Mouse (Mus musculus): Measurements from ENCODE around the gene Trappc3.

Gene Trappc3

GRCm38 (mm10) chr4:126313202-126313601, 51.1 kb downstream of the Trappc3 start:
- DNase-seq (ENCODE audit: low read depth, low spot score): no peak

DNA sequence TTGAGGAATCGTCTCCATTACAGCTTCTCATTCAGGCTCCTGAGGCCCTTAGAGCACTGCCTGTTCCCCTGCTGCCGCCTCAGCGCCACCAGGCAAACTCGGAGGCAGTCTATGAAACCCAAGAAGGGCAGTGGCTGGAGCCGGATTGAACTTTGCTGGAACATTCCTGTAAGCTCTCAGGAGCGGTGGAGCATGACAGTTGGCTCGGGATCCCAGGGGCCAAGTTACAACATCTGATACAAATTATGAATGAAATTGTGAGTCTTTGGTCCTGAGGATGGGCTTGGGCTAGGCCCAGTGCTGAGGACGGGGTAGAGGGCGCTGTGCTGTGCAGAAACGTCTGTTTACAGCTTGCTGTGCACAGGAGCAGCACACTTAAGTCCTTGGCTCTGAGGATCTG, 52.3 kb downstream of the Trappc3 start:
- no peak for DNase-seq (ENCODE audit: low read depth, low spot score)

- no peak for DNase-seq (ENCODE audit: low read depth, low spot score)
These were observed 53.8 kb downstream of the Trappc3 start for GRCm38 (mm10) chr4:126315931-126316330.

DNA sequence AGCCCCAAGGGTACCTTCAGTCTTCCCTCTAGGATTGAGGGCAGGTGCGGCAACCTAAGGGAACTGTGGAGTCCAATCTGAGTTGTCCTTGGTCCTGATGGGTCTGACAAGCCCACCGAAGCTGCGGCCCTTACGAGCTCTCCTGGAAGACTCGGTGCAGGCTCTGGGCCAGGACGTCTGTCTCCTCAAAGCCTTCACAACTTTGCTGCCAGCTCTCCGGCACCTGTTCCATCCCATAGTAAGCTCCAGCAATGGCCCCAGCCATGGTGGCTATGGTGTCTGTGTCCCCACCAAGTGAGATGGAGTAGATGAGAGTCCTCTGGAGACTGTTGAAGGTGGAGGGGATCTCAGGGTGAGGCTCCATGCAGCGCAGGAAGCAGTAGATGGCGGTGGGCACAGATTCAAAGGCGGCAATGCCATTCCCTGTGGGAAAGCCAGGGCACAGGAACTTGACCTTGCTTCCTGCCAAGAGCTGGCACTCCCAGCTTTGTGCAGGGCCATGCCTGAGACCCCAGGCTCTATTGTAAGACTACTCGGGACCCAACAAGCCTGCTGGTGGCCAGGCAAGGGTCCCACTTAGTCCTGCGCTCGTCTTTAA, 54.4 kb downstream of the Trappc3 start:
- DNase-seq (ENCODE audit: low read depth, low spot score): no peak

- no peak for DNase-seq (ENCODE audit: low read depth, low spot score)
These were observed 57.7 kb downstream of the Trappc3 start for GRCm38 (mm10) chr4:126319806-126320205.

GRCm38 (mm10) chr4:126321111-126321853, 59.2 kb downstream of the Trappc3 start, which contains the start of gene Adprhl2:
Gene Adprhl2, minus strand, starts transcription at chr4:126321703.
- peak; percentile 98 for DNase-seq (ENCODE audit: low read depth, low spot score)

DNA sequence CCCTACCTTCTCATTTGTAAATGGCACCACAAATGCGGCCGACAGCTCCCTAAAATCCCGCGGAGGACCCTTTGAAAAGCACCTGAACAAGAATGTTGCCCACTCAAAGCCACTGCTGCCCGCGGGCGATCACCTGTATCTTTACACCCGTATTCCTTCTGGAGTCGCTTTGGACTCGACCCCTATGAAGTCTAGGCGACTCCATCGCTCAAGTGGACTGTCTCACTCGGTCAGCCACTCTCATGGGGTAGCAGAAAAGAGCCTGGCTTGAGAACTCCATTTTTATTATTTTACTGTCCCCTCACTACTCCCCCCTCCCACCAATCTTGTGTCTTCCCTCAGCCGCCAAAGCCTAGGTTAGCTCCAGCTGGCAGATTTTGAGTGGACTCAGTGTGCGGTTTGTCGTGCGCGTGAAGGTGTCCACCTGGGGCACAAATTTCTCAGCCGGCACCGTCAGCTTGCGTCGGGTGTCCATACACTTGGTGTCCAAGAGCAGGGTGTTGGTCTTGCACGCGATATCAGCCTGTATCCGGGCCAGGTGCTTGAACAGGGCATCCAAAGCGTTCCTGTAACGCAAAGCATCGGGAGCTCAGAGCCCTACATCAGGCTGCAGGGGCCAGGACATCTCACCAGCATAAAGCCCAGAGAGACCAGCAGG, 59.9 kb downstream of the Trappc3 start:
- DNase-seq (ENCODE audit: low read depth, low spot score): no peak

DNA sequence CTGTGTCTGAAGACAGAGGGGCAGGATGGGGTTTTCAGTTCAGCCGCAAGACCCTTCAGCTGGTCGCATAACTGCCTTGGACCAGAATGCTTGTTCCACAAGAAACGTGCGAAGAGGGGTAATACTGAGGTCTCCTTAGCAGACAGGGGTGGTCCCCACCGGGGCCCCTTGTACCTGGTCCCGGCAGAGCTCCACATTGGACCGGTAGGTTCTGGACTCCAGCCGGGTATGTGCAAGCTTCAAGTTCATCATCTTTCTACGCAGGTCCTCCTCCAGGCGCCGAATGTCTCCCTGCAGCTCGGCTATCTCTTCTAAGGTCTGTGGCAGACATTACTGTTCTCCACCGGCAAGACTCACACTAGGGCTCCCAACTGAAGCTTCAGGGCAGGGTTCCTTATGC, 60.5 kb downstream of the Trappc3 start:
- no peak for DNase-seq (ENCODE audit: low read depth, low spot score)

DNA sequence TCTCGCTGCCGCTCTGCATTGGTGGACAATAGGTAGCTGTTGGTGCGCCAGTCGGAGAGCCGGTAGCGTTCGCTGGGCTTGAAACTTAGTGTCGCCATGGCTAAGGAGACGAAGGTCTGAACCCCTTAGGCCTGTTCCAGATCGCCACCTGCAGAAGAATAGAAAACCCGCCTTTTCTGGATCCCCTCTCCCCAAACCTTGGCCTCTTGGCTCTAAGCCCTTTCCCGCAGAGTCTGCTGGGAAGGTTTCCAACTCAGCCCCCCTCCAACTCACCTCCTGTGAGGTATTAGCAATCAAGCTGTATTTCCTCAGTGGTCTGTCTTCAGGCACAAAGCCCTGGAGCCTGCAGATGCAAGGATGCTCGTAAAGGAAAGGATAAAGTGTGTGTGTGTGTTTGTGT, 62.7 kb downstream of the Trappc3 start:
- no peak for DNase-seq (ENCODE audit: low read depth, low spot score)

DNA sequence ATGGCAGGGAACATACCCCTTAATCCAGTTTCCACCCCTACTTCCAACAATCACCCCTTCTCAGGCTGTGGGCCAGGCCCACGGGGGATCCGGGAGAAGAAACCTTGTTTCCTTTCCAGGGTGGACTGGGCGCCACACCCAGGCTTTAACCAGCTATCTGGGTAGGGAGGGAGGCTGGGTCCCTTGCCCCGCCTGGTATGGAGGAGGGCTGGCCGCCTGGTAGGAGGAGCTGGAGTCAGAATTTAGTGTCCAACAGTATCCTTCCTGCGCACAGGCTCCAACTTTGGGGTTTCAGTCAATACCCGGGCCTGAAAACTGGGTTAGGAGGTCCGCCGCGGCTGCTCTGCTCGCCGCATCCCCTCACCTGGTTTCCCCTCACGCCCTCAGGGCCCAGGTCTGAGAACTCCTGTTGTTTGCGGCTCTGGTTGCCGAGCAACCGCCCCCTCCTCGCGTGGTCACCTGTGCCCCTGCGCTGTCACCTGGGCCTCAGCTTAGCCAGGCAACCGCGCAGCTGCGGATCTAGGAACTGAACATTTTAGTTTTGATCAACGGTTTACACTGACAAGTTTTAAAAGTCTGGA, 63.2 kb downstream of the Trappc3 start, which contains the start of gene Tekt2:
Gene Tekt2 (minus strand): TSS at position 408 of the 581 bp plus-strand sequence.
- DNase-seq (ENCODE audit: low read depth, low spot score): no peak
